Mouse (Mus musculus) limb, embryonic 11.5 days (tissue): ENCODE measurements around the gene Mical2. TPM values are rescaled to one million over a fixed set of nuclear protein-coding genes. Genes with fewer than 3 reads are reported as not detected.

Source experiments
- ATAC-seq: fragments of 200-750 bp; cut with Nextera tagmentation; 2 replicates; pipeline ENCODE4 v1.8.0; 2017; ENCODE audit warnings: low read depth; ENCODE audit not compliant: insufficient number of reproducible peaks, low FRiP score, low TSS enrichment
- DNase-seq: peaks from one replicate; pipeline ENCODE4 v3.0.0-alpha.2; 2015; ENCODE audit warnings: low spot score
- H3K27ac ChIP-seq: fragments of 300-500 bp; sonication (generic); replicated peaks from 2 replicates; pipeline ENCODE4 v1.5.1; 2014; ENCODE audit warnings: low read depth, mild to moderate bottlenecking, low read length
- H3K27me3 ChIP-seq: fragments of 300-500 bp; sonication (generic); 2 replicates; pipeline ENCODE4 v1.6.1; 2014; ENCODE audit warnings: mild to moderate bottlenecking, low read length, mixed read lengths; ENCODE audit not compliant: control insufficient read depth, insufficient read depth
- H3K36me3 ChIP-seq: fragments of 300-500 bp; sonication (generic); 2 replicates; pipeline ENCODE4 v1.6.1; 2014; ENCODE audit warnings: mild to moderate bottlenecking, low read length, moderate library complexity, mixed read lengths; ENCODE audit not compliant: control insufficient read depth, insufficient read depth
- H3K4me1 ChIP-seq: fragments of 300-500 bp; sonication (generic); 2 replicates; pipeline ENCODE4 v1.6.1; 2014; ENCODE audit warnings: low read length, mixed read lengths; ENCODE audit not compliant: control insufficient read depth, insufficient read depth
- H3K4me2 ChIP-seq: fragments of 300-500 bp; sonication (generic); 2 replicates; pipeline ENCODE4 v1.6.1; 2014; ENCODE audit warnings: low read depth, mild to moderate bottlenecking, moderate library complexity; ENCODE audit not compliant: severe bottlenecking
- H3K4me3 ChIP-seq: fragments of 300-500 bp; sonication (generic); 2 replicates; pipeline ENCODE4 v1.5.1; 2014; ENCODE audit warnings: low read depth, low read length
- H3K9ac ChIP-seq: fragments of 300-500 bp; sonication (generic); 2 replicates; pipeline ENCODE4 v1.6.1; 2014; ENCODE audit warnings: mild to moderate bottlenecking, low read length
- H3K9me3 ChIP-seq: fragments of 300-500 bp; sonication (generic); 2 replicates; pipeline ENCODE4 v1.6.1; 2016; ENCODE audit warnings: low read length; ENCODE audit not compliant: control insufficient read depth
- WGBS: fragments of 180-500 bp; shearing (Covaris S2); extraction: QIAGEN DNeasy Blood & Tissue Kit; methylation state at CpG from one replicate; pipeline ENCODE4 v1.1.7; 2014; 5-methylcytosine and 5-hydroxymethylcytosine counted together
- polyA plus RNA-seq: library from polyadenylated mRNA; unstranded; fragments of >200 nt; fragmentation: Nextera tagmentation; extraction: Ambion mirVana; gene quantifications from 2 replicates; pipeline ENCODE4 v1.2.1, GENCODE M21; 2014

The Mical2 gene
- polyA plus RNA-seq, 1 experiment from 2014 or later = 2.3 TPM

DNA sequence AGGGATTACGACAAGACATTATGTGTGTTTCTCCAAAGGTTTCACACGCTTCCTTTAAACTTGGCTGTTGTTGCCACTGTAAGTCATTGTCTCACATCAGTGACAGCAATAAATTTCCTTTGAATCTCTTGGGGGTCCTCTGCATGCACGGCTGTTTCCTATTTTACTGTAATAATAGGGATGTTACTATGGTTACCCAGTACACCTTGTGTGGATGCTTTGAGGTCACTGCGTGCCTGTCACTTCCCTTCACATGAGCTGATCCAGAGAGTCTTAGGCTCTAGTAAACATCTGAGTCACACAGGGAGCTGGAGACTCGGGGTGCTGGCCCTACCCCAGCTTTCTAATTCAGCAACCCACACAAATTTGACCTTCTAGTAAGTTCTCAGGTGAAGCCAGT is 88.0 kb downstream of the Mical2 start:
- ATAC-seq = no peak
- Histone ChIP-seq H3K4me1 (peaks cover 3% of the 10 kb centered on the region; the same call in 1 of the 2 replicates), H3K4me2 (no peak overlapping the region), H3K9me3 (no peaks in the 10 kb centered on the region), H3K27me3 (no peaks in the 10 kb centered on the region), H3K27ac (no peak overlapping the region), H3K4me3 (no peak overlapping the region), H3K36me3 (no peaks in the 10 kb centered on the region), H3K9ac (no peak overlapping the region)
- WGBS = 50% methylated on average over 5 of the region's 5 CpGs
- DNase-seq = no peak

DNA sequence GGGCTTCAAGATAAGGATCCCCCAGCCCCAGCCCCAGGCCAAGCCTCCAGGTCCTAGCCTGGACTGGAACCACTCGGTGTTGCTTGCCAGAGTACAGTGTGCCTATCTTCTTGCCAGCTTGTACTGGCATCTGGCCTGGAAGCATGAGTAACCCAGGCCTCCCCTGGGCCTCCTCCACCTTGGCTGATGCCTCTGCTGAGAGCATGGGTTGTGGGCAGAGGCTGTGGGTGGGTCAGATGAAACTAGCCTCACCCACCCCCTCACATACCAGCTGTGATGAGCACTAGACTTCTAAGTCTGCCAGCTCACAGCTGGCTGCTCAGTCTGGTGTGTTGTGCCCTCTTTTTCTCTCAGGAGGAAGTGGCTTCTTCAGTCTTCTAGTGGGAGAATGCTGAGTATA is 90.6 kb downstream of the Mical2 start:
- Histone ChIP-seq H3K27ac (no peak overlapping the region), H3K9ac (no peak overlapping the region), H3K4me2 (no peak overlapping the region), H3K9me3 (no peaks in the 10 kb centered on the region), H3K4me3 (no peak overlapping the region), H3K4me1 (peaks cover 6% of the 10 kb centered on the region; the same call in 1 of the 2 replicates), H3K27me3 (no peaks in the 10 kb centered on the region), H3K36me3 (no peaks in the 10 kb centered on the region)
- WGBS = 93% methylated on average over 1 of the region's 1 CpGs
- ATAC-seq (no peak), DNase-seq (no peak)

DNA sequence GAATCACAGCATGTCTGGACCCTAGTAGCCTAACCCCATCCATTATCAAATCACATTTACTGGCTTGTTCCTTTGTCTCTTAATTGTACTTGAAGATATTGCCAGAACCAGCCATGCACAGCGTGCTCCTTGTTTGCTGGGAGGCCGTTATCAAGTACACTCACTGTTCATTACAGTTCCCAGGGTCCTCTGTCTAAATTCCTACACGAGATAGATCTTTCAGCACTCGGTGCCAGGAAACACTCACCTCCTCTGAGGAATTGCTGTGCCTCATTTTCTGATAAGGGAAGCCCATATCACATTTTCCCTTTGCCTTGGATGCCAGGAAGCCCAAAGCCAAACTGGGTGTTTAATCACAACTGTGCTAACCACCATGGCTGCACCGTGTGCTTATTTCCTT is 91.8 kb downstream of the Mical2 start:
- H3K4me1 ChIP-seq = peaks cover 6% of the 10 kb centered on the region
- no peak overlapping the region for H3K4me2 ChIP-seq
- WGBS = 77% methylated on average over 5 of the region's 5 CpGs
- no peak overlapping the region for H3K27ac ChIP-seq
- no peak overlapping the region for H3K9ac ChIP-seq
- no peaks in the 10 kb centered on the region for H3K27me3 ChIP-seq
- H3K9me3 ChIP-seq = no peaks in the 10 kb centered on the region
- no peaks in the 10 kb centered on the region for H3K36me3 ChIP-seq
- ATAC-seq = no peak
- H3K4me3 ChIP-seq = no peak overlapping the region
- no peak for DNase-seq

DNA sequence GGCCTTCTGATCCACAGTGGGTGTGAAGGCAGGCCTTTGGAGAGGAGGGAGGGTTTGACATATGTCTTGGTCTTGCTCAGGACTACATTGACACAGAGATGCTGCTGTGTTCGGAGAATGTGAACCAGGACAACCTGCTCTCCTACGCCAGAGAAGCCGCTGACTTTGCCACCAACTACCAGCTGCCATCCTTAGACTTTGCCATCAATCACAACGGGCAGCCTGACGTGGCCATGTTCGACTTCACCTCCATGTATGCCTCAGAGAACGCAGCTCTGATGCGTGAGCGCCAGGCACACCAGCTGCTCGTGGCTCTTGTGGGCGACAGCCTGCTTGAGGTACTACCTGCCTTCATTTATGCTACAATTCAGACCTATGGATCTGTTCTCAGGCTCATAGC is 92.7 kb downstream of the Mical2 start:
- Histone ChIP-seq H3K4me3 (no peak overlapping the region), H3K27me3 (no peaks in the 10 kb centered on the region), H3K4me1 (peaks cover 6% of the 10 kb centered on the region), H3K9ac (no peak overlapping the region), H3K36me3 (no peaks in the 10 kb centered on the region), H3K4me2 (no peak overlapping the region), H3K9me3 (no peaks in the 10 kb centered on the region), H3K27ac (no peak overlapping the region)
- DNase-seq (no peak), ATAC-seq (no peak)
- WGBS = 95% methylated on average over 11 of the region's 11 CpGs

DNA sequence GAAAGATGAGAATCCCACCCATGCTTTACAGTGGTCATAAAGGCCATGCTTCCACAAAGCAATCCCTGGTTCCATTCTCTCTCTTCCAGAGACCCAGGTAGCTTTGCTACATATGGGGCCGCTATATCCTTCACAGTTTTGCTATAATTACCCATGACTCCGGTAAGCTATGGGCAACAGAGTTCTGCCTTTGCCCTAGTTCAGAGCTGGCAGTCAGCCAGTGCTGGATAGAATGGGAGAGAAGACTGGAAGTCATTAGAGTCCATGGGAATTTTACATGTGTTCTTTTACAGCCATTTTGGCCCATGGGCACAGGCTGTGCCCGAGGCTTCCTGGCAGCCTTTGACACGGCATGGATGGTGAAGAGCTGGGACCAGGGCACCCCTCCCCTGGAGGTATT is 93.8 kb downstream of the Mical2 start:
- no peaks in the 10 kb centered on the region for H3K36me3 ChIP-seq
- peaks cover 3% of the 10 kb centered on the region; the same call in 1 of the 2 replicates for H3K4me1 ChIP-seq
- H3K9ac ChIP-seq = no peak overlapping the region
- no peak overlapping the region for H3K27ac ChIP-seq
- DNase-seq (no peak), ATAC-seq (no peak)
- 70% methylated on average over 4 of the region's 4 CpGs for WGBS
- H3K4me3 ChIP-seq = no peak overlapping the region
- no peaks in the 10 kb centered on the region for H3K27me3 ChIP-seq
- no peaks in the 10 kb centered on the region for H3K9me3 ChIP-seq
- no peak overlapping the region for H3K4me2 ChIP-seq

DNA sequence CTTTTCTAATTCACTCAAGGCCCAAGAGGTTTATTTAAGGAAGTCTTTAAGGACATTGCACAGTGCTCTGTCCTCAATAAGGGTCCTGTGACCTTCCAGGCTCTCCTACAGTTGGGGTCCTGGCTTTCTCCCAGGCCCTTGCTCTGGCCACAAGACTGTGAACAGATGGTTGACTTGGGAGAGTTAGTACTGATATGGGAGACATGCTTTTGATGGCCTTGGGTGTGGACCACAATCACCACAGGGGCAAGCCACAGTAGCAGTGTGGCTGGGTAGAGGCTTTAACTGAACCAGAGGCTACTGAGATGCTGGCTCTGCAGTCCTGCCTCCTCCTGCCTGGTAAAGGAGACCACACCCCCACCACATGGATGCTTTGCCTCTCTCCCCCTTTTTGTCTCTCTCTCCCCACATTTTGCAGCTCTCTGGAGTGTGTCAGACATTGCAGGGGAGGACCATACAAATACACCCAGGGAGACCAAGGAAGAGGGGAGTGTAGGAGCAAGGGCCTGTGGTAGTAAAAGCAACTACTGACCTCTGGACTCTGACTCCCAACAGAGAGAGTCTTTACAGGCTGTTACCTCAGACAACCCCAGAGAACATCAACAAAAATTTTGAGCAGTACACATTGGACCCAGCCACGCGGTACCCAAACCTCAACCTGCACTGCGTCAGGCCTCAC is 94.5 kb downstream of the Mical2 start:
- DNase-seq (no peak), ATAC-seq (no peak)
- Histone ChIP-seq H3K9me3 (no peaks in the 10 kb centered on the region), H3K36me3 (no peaks in the 10 kb centered on the region), H3K27ac (no peak overlapping the region), H3K4me3 (no peak overlapping the region), H3K9ac (no peak overlapping the region), H3K27me3 (no peaks in the 10 kb centered on the region), H3K4me2 (no peak overlapping the region), H3K4me1 (peaks cover 3% of the 10 kb centered on the region; the same call in 1 of the 2 replicates)
- 95% methylated on average over 3 of the region's 3 CpGs for WGBS

DNA sequence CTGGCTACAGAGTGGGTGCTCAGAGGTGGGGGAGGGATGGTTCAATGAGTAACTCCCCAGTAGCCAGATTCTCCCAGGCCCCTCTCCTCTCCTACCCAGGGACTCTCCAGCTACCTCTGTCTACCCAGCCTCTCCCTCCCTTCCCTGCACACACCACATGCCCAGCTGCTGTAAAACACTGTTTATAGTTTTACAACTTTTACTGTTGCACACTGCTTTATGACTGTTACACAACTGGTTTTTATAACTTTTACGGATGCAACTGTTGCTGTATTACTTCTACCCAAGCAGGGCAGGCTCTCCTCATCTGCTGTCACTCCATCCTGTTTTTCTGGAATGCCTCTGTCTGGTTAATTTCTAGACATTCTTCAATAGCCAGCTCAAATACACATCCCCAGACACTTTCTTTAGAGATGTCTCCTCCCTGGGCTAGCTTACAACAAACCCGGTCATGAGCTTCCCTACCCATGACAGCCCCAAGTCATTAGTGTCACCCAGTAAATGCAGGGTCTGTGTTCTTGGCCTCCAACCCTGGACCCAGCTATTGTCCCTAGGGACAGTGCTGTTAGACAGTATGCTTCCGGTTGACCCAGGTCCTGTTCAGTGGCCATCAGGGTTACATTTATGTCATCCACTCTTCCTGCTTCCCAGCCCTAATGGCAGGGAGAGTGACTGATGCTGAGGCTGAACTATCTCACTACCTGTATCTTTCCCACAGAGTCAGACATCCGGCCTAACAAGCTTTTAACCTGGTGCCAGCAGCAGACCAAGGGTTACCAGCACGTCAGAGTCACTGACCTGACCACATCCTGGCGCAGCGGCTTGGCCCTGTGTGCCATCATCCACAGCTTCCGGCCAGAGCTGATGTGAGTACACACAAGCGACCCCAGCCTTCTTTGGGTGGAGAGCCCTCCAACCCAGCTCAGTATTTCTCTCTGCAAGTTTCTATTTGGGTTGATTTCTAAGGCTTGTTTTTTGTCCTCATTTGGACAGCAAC is 96.4 kb downstream of the Mical2 start:
- Histone ChIP-seq H3K4me1 (peaks cover 3% of the 10 kb centered on the region; the same call in 1 of the 2 replicates), H3K9me3 (no peaks in the 10 kb centered on the region), H3K4me3 (no peak overlapping the region), H3K27ac (no peak overlapping the region), H3K4me2 (no peak overlapping the region), H3K9ac (no peak overlapping the region), H3K36me3 (no peaks in the 10 kb centered on the region), H3K27me3 (no peaks in the 10 kb centered on the region)
- WGBS = 78% methylated on average over 9 of the region's 9 CpGs
- ATAC-seq (no peak), DNase-seq (no peak)

DNA sequence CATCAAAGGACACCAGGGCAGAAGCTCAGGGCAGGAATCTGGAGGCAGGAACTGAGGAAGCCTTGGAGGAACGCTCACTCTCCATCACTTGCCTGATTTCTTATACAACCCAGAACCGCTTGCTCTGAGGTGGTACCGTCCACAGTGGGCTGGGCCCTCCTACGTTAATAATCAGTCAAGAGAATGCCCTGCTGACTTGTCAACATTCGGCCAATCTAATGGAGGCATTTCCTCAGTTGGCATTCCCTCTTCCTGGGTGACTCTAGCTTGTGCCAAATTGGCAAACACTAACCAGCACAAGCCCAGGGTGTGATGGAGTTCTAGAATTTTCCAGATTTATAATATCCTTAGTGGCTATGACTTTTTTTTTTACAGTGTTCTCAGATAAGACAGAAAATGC is 98.9 kb downstream of the Mical2 start:
- H3K4me3 ChIP-seq = no peak overlapping the region
- H3K36me3 ChIP-seq = no peaks in the 10 kb centered on the region
- DNase-seq (no peak), ATAC-seq (no peak)
- H3K9me3 ChIP-seq = no peaks in the 10 kb centered on the region
- H3K4me1 ChIP-seq = peaks cover 3% of the 10 kb centered on the region; the same call in 1 of the 2 replicates
- no peak overlapping the region for H3K4me2 ChIP-seq
- H3K27me3 ChIP-seq = no peaks in the 10 kb centered on the region
- no peak overlapping the region for H3K9ac ChIP-seq
- no peak overlapping the region for H3K27ac ChIP-seq
- WGBS = 91% methylated on average over 5 of the region's 5 CpGs
